Mouse (Mus musculus): ENCODE data around the gene Inpp5d.

GRCm38 (mm10) chr1:87607385-87608091, 12.6 kb upstream of the Inpp5d start:
- TF ChIP-seq CTCF (IDR thresholded peaks at IDR 0.05; ENCODE audit: low read depth), result no peak
- TF ChIP-seq EP300 (IDR thresholded peaks at IDR 0.05; ENCODE audit: low read depth), result no peak
